Mouse (Mus musculus) midbrain, postnatal 0 days (tissue): ENCODE measurements at regions not wholly inside any gene's neighbourhood (a gene's known extent, or its start where the extent isn't known, plus 50 kb on each side); places are given as distances from the start of the nearest gene placed in this dataset.

Experiments used
- ATAC-seq: fragments of 200-750 bp; cut with Nextera tagmentation; 2 replicates; pipeline ENCODE4 v1.8.0; 2017; ENCODE audit warnings: moderate number of reproducible peaks, mild to moderate bottlenecking, moderate TSS enrichment, moderate library complexity; ENCODE audit not compliant: low FRiP score
- DNase-seq: peaks from one replicate; pipeline ENCODE4 v3.0.0-alpha.2; 2015; ENCODE audit warnings: low spot score
- H3K27ac ChIP-seq: fragments of 300-500 bp; sonication (generic); 2 replicates; pipeline ENCODE4 v1.5.1; 2014; ENCODE audit warnings: low read depth, mild to moderate bottlenecking, low read length, mixed read lengths
- H3K27me3 ChIP-seq: fragments of 300-500 bp; sonication (generic); 2 replicates; pipeline ENCODE4 v1.6.1; 2014; ENCODE audit warnings: low read length, control low read depth, mixed read lengths; ENCODE audit not compliant: insufficient read depth
- H3K36me3 ChIP-seq: fragments of 300-500 bp; sonication (generic); 2 replicates; pipeline ENCODE4 v1.6.1; 2014; ENCODE audit warnings: low read length, control low read depth, mixed read lengths; ENCODE audit not compliant: insufficient read depth
- H3K4me1 ChIP-seq: fragments of 300-500 bp; sonication (generic); 2 replicates; pipeline ENCODE4 v1.6.1; 2014; ENCODE audit warnings: mild to moderate bottlenecking, control low read depth, antibody characterized with exemption, low read length, mixed read lengths; ENCODE audit not compliant: insufficient read depth
- H3K4me2 ChIP-seq: fragments of 300-500 bp; sonication (generic); 2 replicates; pipeline ENCODE4 v1.6.1; 2014; ENCODE audit warnings: low read depth, mild to moderate bottlenecking, low read length, mixed read lengths; ENCODE audit not compliant: poor library complexity, severe bottlenecking
- H3K4me3 ChIP-seq: fragments of 300-500 bp; sonication (generic); 2 replicates; pipeline ENCODE4 v1.5.1; 2014; ENCODE audit warnings: low read depth, mild to moderate bottlenecking, low read length, moderate library complexity
- H3K9ac ChIP-seq: fragments of 300-500 bp; sonication (generic); replicated peaks from 2 replicates; pipeline ENCODE4 v1.6.1; 2014; ENCODE audit warnings: mild to moderate bottlenecking, low read length, moderate library complexity, mixed read lengths; ENCODE audit not compliant: poor library complexity, severe bottlenecking
- H3K9me3 ChIP-seq: fragments of 300-500 bp; sonication (generic); 2 replicates; pipeline ENCODE4 v1.6.1; 2016; ENCODE audit warnings: low read length, control low read depth
- CTCF ChIP-seq: IDR thresholded peaks from 2 replicates; pipeline ENCODE4 v1.5.1; 2016; ENCODE audit warnings: antibody characterized with exemption, mild to moderate bottlenecking
- WGBS: fragments of 180-500 bp; shearing (Covaris S2); extraction: QIAGEN DNeasy Blood & Tissue Kit; methylation state at CpG from one replicate; pipeline ENCODE4 v1.1.7; 2014; 5-methylcytosine and 5-hydroxymethylcytosine counted together

DNA sequence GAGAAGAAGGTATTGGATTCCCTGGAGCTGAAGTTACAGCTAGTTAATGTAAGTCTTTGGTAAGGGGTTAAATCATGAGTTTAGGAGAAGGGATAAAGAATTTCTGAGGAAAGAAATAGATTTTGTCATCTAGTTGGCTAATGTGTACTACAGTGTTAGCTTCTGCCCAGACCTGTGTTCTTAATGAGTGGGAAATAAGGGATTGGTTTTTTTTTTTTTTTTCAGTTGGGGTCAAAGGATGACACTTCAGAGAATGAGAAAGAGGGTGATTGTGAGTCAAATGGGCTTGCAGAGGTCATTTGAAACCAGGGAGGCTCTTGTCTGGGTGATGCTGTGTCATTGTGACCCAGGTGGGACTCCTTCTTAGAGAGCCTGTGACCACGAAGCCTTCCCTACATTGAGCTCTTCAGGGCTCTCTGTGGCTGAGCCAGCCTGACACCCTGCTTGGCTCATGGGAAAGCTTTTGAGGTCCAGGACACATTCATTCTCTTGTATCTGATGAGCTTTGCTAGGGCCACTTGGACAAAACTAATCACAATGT, 246.1 kb downstream of the Rplp1 start:
- TF ChIP-seq CTCF, result no peak
- DNase-seq, result no peak
- Histone ChIP-seq H3K36me3 (no peaks in the 10 kb centered on the region), H3K9ac (no peak overlapping the region), H3K9me3 (no peaks in the 10 kb centered on the region), H3K27ac (no peak overlapping the region), H3K4me3 (no peak overlapping the region), H3K4me1 (no peaks in the 10 kb centered on the region), H3K4me2 (no peak overlapping the region), H3K27me3 (no peaks in the 10 kb centered on the region)
- ATAC-seq, result no peak
- 87% methylated on average over 1 of the region's 1 CpGs for WGBS

DNA sequence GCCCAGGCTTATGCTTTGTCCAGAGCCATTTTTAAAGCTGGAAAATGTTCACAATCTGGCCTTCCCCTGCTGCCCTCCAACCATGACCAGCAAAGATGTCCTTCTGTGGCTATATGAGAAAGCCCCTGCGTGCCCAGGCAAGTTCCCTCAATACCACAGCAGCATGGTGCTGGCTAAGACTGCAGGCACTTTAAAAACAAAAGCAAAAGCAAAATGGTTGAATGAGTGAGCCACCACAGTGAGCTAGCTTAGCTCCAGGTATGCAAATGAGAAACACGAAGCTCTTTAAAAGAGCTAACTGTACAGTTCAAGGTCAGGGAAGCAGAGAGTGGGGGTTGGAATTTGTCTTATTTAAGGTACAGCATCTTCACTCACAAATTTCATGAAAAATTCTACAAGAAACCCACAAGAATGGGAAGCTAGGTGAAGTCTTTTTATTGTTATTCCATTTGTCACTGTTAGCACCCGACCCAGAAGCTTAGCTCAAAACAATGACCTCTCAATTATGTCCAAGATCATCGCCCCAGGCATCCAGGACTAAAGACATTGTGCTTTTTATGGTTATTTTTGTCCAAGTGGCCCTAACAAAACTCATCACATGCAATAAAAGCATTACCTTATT, 246.8 kb downstream of the Rplp1 start:
- H3K27ac ChIP-seq, result no peak overlapping the region
- no peaks in the 10 kb centered on the region for H3K4me1 ChIP-seq
- no peak overlapping the region for H3K9ac ChIP-seq
- no peak overlapping the region for H3K4me2 ChIP-seq
- no peak for ATAC-seq
- 59% methylated on average over 4 of the region's 4 CpGs for WGBS
- no peak overlapping the region for H3K4me3 ChIP-seq
- DNase-seq, result no peak
- no peaks in the 10 kb centered on the region for H3K27me3 ChIP-seq
- H3K36me3 ChIP-seq, result no peaks in the 10 kb centered on the region
- TF ChIP-seq CTCF, result no peak
- H3K9me3 ChIP-seq, result no peaks in the 10 kb centered on the region

DNA sequence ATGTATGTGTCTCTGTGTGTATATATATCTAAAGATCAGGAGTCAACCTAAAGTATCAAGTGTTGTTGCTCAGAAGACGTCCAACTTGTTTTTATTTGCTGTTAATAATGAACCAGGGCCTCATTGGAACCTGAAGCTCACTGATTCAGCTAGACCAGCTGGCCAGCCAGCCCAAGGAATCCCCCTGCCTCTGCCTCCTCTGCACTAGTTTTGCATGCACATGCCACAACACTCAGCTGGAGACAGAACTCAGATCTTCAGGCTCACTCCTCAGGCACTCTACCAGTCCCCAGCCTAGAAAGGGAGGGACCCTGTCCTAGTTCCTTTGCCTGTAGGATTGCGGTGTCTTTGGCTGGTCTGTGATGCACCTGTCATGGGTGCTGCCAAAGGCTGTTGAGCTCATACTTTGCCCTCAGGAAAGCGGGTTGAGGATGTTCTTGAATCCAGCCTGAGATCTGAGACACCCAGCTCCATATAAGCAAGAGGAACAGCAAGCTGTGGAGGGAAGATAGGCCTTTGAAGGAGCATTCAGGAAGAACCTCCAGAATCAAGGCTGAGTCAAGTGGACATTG, 247.5 kb downstream of the Rplp1 start:
- no peak for ATAC-seq
- no peak for TF ChIP-seq CTCF

DNA sequence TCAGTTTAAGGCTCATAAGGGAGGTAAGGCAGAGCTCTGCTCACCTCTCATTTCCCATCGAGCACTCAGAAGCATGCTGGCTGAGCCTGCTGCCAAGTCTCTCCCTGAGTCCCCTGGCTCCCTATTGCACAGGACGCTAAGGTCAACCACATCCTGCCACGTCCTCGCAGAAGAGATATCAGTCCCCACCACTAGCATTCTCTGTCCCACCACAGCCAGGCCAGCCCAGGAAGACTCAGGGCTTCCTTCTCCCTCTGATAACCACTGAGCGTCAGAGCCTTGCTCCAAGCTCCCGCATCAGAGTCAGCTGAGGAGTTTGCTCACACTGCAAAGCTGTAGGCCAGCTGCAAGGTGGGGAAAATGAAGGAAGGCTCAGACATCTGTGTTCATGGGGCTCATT, 248.2 kb downstream of the Rplp1 start:
- no peak for TF ChIP-seq CTCF
- Histone ChIP-seq H3K27me3 (no peaks in the 10 kb centered on the region), H3K9ac (no peak overlapping the region), H3K9me3 (no peaks in the 10 kb centered on the region), H3K36me3 (no peaks in the 10 kb centered on the region), H3K4me1 (no peaks in the 10 kb centered on the region), H3K4me2 (no peak overlapping the region), H3K4me3 (no peak overlapping the region), H3K27ac (no peak overlapping the region)
- ATAC-seq (no peak), DNase-seq (no peak)
- whole genome bisulfite sequencing, result 87% methylated on average over 6 of the region's 6 CpGs

More for the DNA sequence above, 247.5 kb downstream of the Rplp1 start:
- no peaks in the 10 kb centered on the region for H3K27me3 ChIP-seq
- no peak overlapping the region for H3K4me3 ChIP-seq
- H3K9ac ChIP-seq, result no peak overlapping the region
- WGBS, result 94% methylated on average over 3 of the region's 3 CpGs
- no peaks in the 10 kb centered on the region for H3K4me1 ChIP-seq
- no peak for DNase-seq
- no peaks in the 10 kb centered on the region for H3K9me3 ChIP-seq
- H3K36me3 ChIP-seq, result no peaks in the 10 kb centered on the region
- no peak overlapping the region for H3K27ac ChIP-seq
- H3K4me2 ChIP-seq, result no peak overlapping the region

DNA sequence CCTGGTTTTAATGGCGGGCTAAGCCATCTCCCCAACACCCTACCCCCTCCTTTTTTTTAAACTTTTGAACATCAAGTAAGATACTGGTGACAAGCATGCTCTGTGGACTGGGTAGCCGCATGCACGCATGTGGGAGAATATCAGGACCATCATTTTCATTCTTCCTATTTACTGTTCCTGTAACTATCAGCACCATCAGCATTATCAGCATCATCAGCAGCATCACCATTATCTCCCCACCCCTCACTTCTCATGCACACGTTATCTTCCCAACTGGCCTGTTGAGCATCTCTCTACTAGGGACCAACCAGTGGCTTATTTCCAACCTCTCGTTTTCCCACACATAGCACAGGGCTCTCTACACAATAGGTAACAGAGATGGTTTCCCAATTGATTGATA, 249.1 kb downstream of the Rplp1 start:
- DNase-seq, result no peak

DNA sequence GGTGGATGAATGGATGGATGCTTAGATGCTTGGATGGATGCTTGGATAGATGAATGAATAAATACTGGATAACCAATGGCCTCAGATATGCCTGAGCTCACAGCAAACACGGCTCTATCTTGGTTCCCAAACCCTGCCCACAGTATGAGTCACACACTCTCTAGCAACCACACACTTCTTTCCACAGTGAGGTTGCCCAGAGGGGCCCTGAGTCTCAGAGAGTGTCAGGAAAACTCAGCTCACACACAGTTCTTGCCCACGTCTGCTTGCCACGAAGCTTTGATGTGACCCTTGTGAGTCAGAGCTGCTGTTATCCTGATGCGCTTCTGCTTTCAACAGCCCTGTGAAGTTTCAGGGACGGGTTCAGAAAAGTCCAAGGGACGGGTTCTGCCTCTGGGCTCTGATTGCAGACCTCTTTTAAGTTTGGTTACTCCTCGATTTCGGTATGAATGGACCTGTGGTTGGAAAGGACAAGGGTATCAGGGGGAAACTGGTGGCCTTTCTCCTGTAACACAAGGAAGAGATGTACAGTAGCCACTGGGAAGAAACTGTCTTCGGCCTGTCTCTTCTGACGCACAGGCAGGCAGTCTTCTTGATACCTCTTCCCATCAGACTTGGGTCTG, 250.2 kb downstream of the Rplp1 start:
- Histone ChIP-seq H3K4me2 (no peak overlapping the region), H3K9ac (no peak overlapping the region), H3K36me3 (no peaks in the 10 kb centered on the region), H3K9me3 (no peaks in the 10 kb centered on the region), H3K27ac (no peak overlapping the region), H3K4me1 (no peaks in the 10 kb centered on the region), H3K27me3 (no peaks in the 10 kb centered on the region), H3K4me3 (no peak overlapping the region)
- 92% methylated on average over 10 of the region's 10 CpGs for WGBS
- DNase-seq, result no peak
- TF ChIP-seq CTCF, result no peak
- ATAC-seq, result no peak

More for the DNA sequence above, 249.1 kb downstream of the Rplp1 start:
- H3K27ac ChIP-seq, result no peak overlapping the region
- H3K36me3 ChIP-seq, result no peaks in the 10 kb centered on the region
- 93% methylated on average over 5 of the region's 5 CpGs for WGBS
- no peak for TF ChIP-seq CTCF
- no peaks in the 10 kb centered on the region for H3K9me3 ChIP-seq
- H3K4me3 ChIP-seq, result no peak overlapping the region
- no peaks in the 10 kb centered on the region for H3K4me1 ChIP-seq
- no peak overlapping the region for H3K4me2 ChIP-seq
- H3K9ac ChIP-seq, result no peak overlapping the region
- no peak for ATAC-seq
- H3K27me3 ChIP-seq, result no peaks in the 10 kb centered on the region
